Mouse (Mus musculus) neutrophil, adult 65 days (primary cell): ENCODE measurements around the gene Fgfr2. TPM values are rescaled to one million over a fixed set of nuclear protein-coding genes. Genes with fewer than 3 reads are reported as not detected.

Source experiments
- total RNA-seq: library from RNA; stranded (reverse); gene quantifications from 2 replicates; pipeline ENCODE4 v1.2.4, GENCODE M21; 2023

Fgfr2 gene
- total RNA-seq, 1 experiment from 2014 or later: not detected

Other genes starting within 250 kb of the Fgfr2 start
- 31.3 and 48.2 TPM in 2 replicates for gene Zranb1, start 192.2 kb downstream of the Fgfr2 start, total RNA-seq
- 40.6 and 60.7 TPM in 2 replicates for gene Ctbp2, start 1.0 kb upstream of the Fgfr2 start, total RNA-seq